ENCODE assay signal across 8 mouse cellular contexts in the genomic region with DNA sequence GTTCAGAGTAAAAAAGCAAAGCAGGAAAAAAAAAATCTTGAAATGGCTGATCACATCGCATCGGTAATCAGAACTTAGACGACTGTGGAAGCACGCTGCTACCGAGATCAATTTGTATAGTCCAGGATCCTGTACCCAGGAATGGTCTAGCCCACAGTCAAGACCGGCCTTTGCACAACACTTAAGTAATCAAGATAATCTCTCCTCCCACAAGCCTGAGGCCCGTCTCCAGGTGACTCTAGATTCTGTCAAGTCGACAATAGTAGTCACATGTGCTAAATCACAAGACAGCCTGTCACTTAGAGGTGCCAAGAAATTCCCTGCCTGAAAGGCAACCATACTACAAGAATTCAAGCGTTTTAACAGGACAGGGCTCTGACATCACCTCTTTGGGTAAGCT. TPM values are rescaled to one million over a fixed set of nuclear protein-coding genes. Genes with fewer than 3 reads are reported as not detected.
DNase-seq lines count a peak whose midpoint lies in the region; ATAC-seq and TF ChIP-seq lines count a peak whose summit lies in the region.

A gene (minus strand): TSS at position 159 of the 400 bp plus-strand sequence.

- H3K4me3 ChIP-seq in gastrocnemius, adult 2 months = peak within 1 kb of the TSS; percentile 60
- H3K4me3 ChIP-seq in ES-Bruce4 (ENCODE audit: low read depth, low read length) = peak within 1 kb of the TSS; percentile 61
- peak within 1 kb of the TSS; percentile 51 for H3K4me3 ChIP-seq in forebrain, embryonic 14.5 days (ENCODE audit: low read depth, low read length)
- peak within 1 kb of the TSS; percentile 45 for H3K4me3 ChIP-seq in limb, embryonic 11.5 days (ENCODE audit: low read depth, low read length)
- peak within 1 kb of the TSS; percentile 44 for H3K4me3 ChIP-seq in stomach, embryonic 16.5 days (replicated peaks; ENCODE audit: low read length)

- DNase-seq in gastrocnemius, adult 2 months = no peak
- DNase-seq in gastrocnemius, postnatal 25 days = no peak
- DNase-seq in forebrain, embryonic 14.5 days (ENCODE audit: low spot score) = no peak
- DNase-seq in limb, embryonic 11.5 days (ENCODE audit: low spot score) = no peak
- DNase-seq in c-Kit-positive CD71-positive TER-119-positive erythroid progenitor cells, embryonic 14.5 days (ENCODE audit: low spot score) = no peak

- no peak for TF ChIP-seq EP300 in ES-Bruce4 (IDR thresholded peaks at IDR 0.05; ENCODE audit: insufficient read depth, low read depth, low read length)

- no peak within 1 kb of the TSS for H3K27ac ChIP-seq in gastrocnemius, adult 2 months
- no peak within 1 kb of the TSS for H3K27ac ChIP-seq in ES-Bruce4 (ENCODE audit: insufficient read depth, low read length)
- H3K27ac ChIP-seq in forebrain, embryonic 14.5 days (ENCODE audit: low read depth, low read length) = peak within 1 kb of the TSS; percentile 61
- no peak within 1 kb of the TSS for H3K27ac ChIP-seq in limb, embryonic 11.5 days (replicated peaks; ENCODE audit: low read depth, low read length)
- no peak within 1 kb of the TSS for H3K27ac ChIP-seq in stomach, embryonic 16.5 days (ENCODE audit: low read length)

- 0 out of 2 replicates have a peak, but pooled peaks have one; percentile 15 for ATAC-seq in forebrain, embryonic 14.5 days
- ATAC-seq in limb, embryonic 11.5 days (ENCODE audit: insufficient number of reproducible peaks, low FRiP score, low TSS enrichment, low read depth) = no peak
- no peak for ATAC-seq in stomach, embryonic 16.5 days (ENCODE audit: insufficient read depth, low FRiP score)
- no peak for ATAC-seq in megakaryocyte progenitor cell, adult 5-6 weeks (replicated peaks; ENCODE audit: poor library complexity)

- TF ChIP-seq CTCF in gastrocnemius, adult 2 months (IDR thresholded peaks at IDR 0.05) = no peak
- no peak for TF ChIP-seq CTCF in ES-Bruce4 (IDR thresholded peaks at IDR 0.05; ENCODE audit: low read depth, low read length)

- H3K4me2 ChIP-seq in forebrain, embryonic 14.5 days (ENCODE audit: low read length) = peak within 1 kb of the TSS; percentile 88
- H3K4me2 ChIP-seq in limb, embryonic 11.5 days (ENCODE audit: low read depth, severe bottlenecking) = peak within 1 kb of the TSS; percentile 92
- H3K4me2 ChIP-seq in stomach, embryonic 16.5 days (ENCODE audit: low read depth, low read length) = peak within 1 kb of the TSS; percentile 70

- 48% methylated on average over 9 of the region's 9 CpGs for WGBS in forebrain, embryonic 14.5 days
- WGBS in limb, embryonic 11.5 days = 52% methylated on average over 9 of the region's 9 CpGs
- WGBS in stomach, embryonic 16.5 days = 36% methylated on average over 9 of the region's 9 CpGs

- no peaks in the 10 kb centered on the region for H3K4me1 ChIP-seq in ES-Bruce4 (ENCODE audit: control insufficient read depth, insufficient read depth, low read length)
- H3K4me1 ChIP-seq in forebrain, embryonic 14.5 days (ENCODE audit: control insufficient read depth, insufficient read depth, low read length) = no peaks in the 10 kb centered on the region
- H3K4me1 ChIP-seq in limb, embryonic 11.5 days (ENCODE audit: control insufficient read depth, insufficient read depth, low read length) = no peaks in the 10 kb centered on the region
- peaks cover 5% of the 10 kb centered on the region; the same call in 1 of the 2 replicates for H3K4me1 ChIP-seq in stomach, embryonic 16.5 days (ENCODE audit: control insufficient read depth, insufficient read depth, low read length)

- H3K36me3 ChIP-seq in ES-Bruce4 (ENCODE audit: control insufficient read depth, insufficient read depth, low read length, poor library complexity, severe bottlenecking) = no peaks in the 10 kb centered on the region
- H3K36me3 ChIP-seq in forebrain, embryonic 14.5 days (ENCODE audit: control insufficient read depth, insufficient read depth, low read length) = no peaks in the 10 kb centered on the region
- no peaks in the 10 kb centered on the region for H3K36me3 ChIP-seq in limb, embryonic 11.5 days (ENCODE audit: control insufficient read depth, insufficient read depth, low read length)
- H3K36me3 ChIP-seq in stomach, embryonic 16.5 days (ENCODE audit: control insufficient read depth, insufficient read depth, low read length) = no peaks in the 10 kb centered on the region

- TF ChIP-seq POLR2A in ES-Bruce4 (IDR thresholded peaks at IDR 0.05; ENCODE audit: insufficient read depth, low read length) = no peak

- no peaks in the 10 kb centered on the region for H3K27me3 ChIP-seq in ES-Bruce4 (ENCODE audit: control insufficient read depth, insufficient read depth, low read length, poor library complexity, severe bottlenecking)
- peaks cover 4% of the 10 kb centered on the region; the same call in 1 of the 2 replicates for H3K27me3 ChIP-seq in forebrain, embryonic 14.5 days (replicated peaks; ENCODE audit: control insufficient read depth, insufficient read depth, low read length)
- H3K27me3 ChIP-seq in limb, embryonic 11.5 days (ENCODE audit: control insufficient read depth, insufficient read depth, low read length) = peaks cover 16% of the 10 kb centered on the region; the same call in 1 of the 2 replicates
- peaks cover 12% of the 10 kb centered on the region for H3K27me3 ChIP-seq in stomach, embryonic 16.5 days (ENCODE audit: control insufficient read depth, insufficient read depth, low read length)

- intact Hi-C loops in gastrocnemius, adult 2 months (cut with DNase I) = no loop called here

- H3K9me3 ChIP-seq in ES-Bruce4 (replicated peaks; ENCODE audit: control insufficient read depth, insufficient read depth, low read length, poor library complexity, severe bottlenecking) = no peaks in the 10 kb centered on the region
- no peaks in the 10 kb centered on the region for H3K9me3 ChIP-seq in forebrain, embryonic 14.5 days (replicated peaks; ENCODE audit: control insufficient read depth, low read length)
- no peaks in the 10 kb centered on the region for H3K9me3 ChIP-seq in limb, embryonic 11.5 days (ENCODE audit: control insufficient read depth, low read length)
- H3K9me3 ChIP-seq in stomach, embryonic 16.5 days (replicated peaks; ENCODE audit: control insufficient read depth, low read length) = 0 out of 2 replicates have a peak, but pooled peaks cover 4% of the 10 kb centered on the region

- peak within 1 kb of the TSS; percentile 28 for H3K9ac ChIP-seq in ES-Bruce4 (ENCODE audit: low read depth, poor library complexity, severe bottlenecking)
- H3K9ac ChIP-seq in forebrain, embryonic 14.5 days (ENCODE audit: low read length) = peak within 1 kb of the TSS; percentile 70
- H3K9ac ChIP-seq in limb, embryonic 11.5 days (ENCODE audit: low read length) = peak within 1 kb of the TSS; percentile 4; the same call in 1 of the 2 replicates
- peak within 1 kb of the TSS; percentile 47 for H3K9ac ChIP-seq in stomach, embryonic 16.5 days (ENCODE audit: low read length)

RNA-seq across cellular contexts. Expression of the gene that starts here (rescaled TPM):
- total RNA-seq in gastrocnemius, adult 2 months (2021) = under 1 TPM in 1 of 2 experiments, not detected in 1; 0.06 TPM
- total RNA-seq in gastrocnemius, postnatal 25 days (2021) = under 1 TPM in 1 of 2 experiments, not detected in 1; 0.08 TPM
- 0.21 TPM in 1 of 2 replicates, not detected in the other for polyA plus RNA-seq in ES-Bruce4 (2011; ENCODE audit: insufficient read depth, insufficient read length, low read depth, missing spikeins)
- polyA plus RNA-seq in forebrain, embryonic 14.5 days (2014; fragmentation: Nextera tagmentation; extraction: Ambion mirVana) = 1.5 and 2.2 TPM in 2 replicates
- polyA plus RNA-seq in limb, embryonic 11.5 days (2014; fragmentation: Nextera tagmentation; extraction: Ambion mirVana) = 0.03 and 0.14 TPM in 2 replicates
- polyA plus RNA-seq in stomach, embryonic 16.5 days (2015; fragmentation: Nextera tagmentation; extraction: Ambion mirVana) = 0.70 and 0.74 TPM in 2 replicates
- 1.5 and 2.4 TPM in 2 replicates for total RNA-seq in megakaryocyte progenitor cell, adult 5-6 weeks (2015)
- 1.00 and 1.8 TPM in 2 replicates for total RNA-seq in megakaryocyte progenitor cell, adult 5-6 weeks (2017)

Comparison
In these comparisons a context has a peak if more than half of its experiments do, and no peak if none do; other contexts are left out.
1. H3K9ac ChIP-seq: peak in every context shown above with its lines; median percentile 70 in forebrain, embryonic 14.5 days; 47 in stomach, embryonic 16.5 days; 28 in ES-Bruce4; 4 in limb, embryonic 11.5 days.